ENCODE assay signal across 8 mouse cellular contexts in genomic region chr4:47122051-47122706, GRCm38 (mm10). TPM values are rescaled to one million over a fixed set of nuclear protein-coding genes. Genes with fewer than 3 reads are reported as not detected.
DNase-seq lines count a peak whose midpoint lies in the region; ATAC-seq and TF ChIP-seq lines count a peak whose summit lies in the region.

No protein-coding gene starts in this region.

- no peak for TF ChIP-seq EP300 in liver, postnatal 0 days (IDR thresholded peaks at IDR 0.05; ENCODE audit: low read depth)

- H3K4me3 ChIP-seq in thymus, adult 2 months (ENCODE audit: control insufficient read depth, insufficient read depth, low read length): no peak overlapping the region
- H3K4me3 ChIP-seq in intestine, embryonic 16.5 days (ENCODE audit: low read length): no peak overlapping the region
- H3K4me3 ChIP-seq in liver, postnatal 0 days (ENCODE audit: low read depth, low read length): no peak overlapping the region

- H3K4me2 ChIP-seq in intestine, embryonic 16.5 days (ENCODE audit: low read depth, low read length): no peak overlapping the region
- no peak overlapping the region for H3K4me2 ChIP-seq in liver, postnatal 0 days (ENCODE audit: low read depth, low read length)

- H3K9ac ChIP-seq in intestine, embryonic 16.5 days (ENCODE audit: low read depth, low read length): no peak overlapping the region
- no peak overlapping the region for H3K9ac ChIP-seq in liver, postnatal 0 days (replicated peaks)

- DNase-seq in adrenal gland, adult 18-20 months (ENCODE audit: low spot score in 2 of 2): peak; percentile 41 to 67
- DNase-seq in adrenal gland, adult 2 months: no peak
- DNase-seq in thymus, adult 2 months: peak; percentile 52
- no peak for DNase-seq in thymus, adult 18-20 months
- peak; percentile 49 for DNase-seq in embryo, embryonic 9.5 days (ENCODE audit: extremely low spot score)
- peak; percentile 57 for DNase-seq in liver, postnatal 0 days
- DNase-seq in right cerebral cortex, postnatal 25 days: peak; percentile 43

- no peaks in the 10 kb centered on the region for H3K4me1 ChIP-seq in thymus, adult 2 months (replicated peaks; ENCODE audit: control insufficient read depth, insufficient read depth, low read length)
- no peaks in the 10 kb centered on the region for H3K4me1 ChIP-seq in intestine, embryonic 16.5 days (ENCODE audit: control insufficient read depth, insufficient read depth, low read length)
- H3K4me1 ChIP-seq in liver, postnatal 0 days (ENCODE audit: insufficient read depth): no peaks in the 10 kb centered on the region

- H3K27ac ChIP-seq in thymus, adult 2 months (ENCODE audit: control insufficient read depth, insufficient read depth, low read length): no peak overlapping the region
- no peak overlapping the region for H3K27ac ChIP-seq in intestine, embryonic 16.5 days (ENCODE audit: low read length)
- no peak overlapping the region for H3K27ac ChIP-seq in liver, postnatal 0 days (ENCODE audit: low read depth)

- no peak for TF ChIP-seq POLR2A in thymus, adult 2 months (IDR thresholded peaks at IDR 0.05; ENCODE audit: control insufficient read depth, extremely low read depth, insufficient read depth, low read length, poor library complexity)

- ATAC-seq in intestine, embryonic 16.5 days: peak; percentile 58; the same call in 1 of the 2 replicates
- no peak for ATAC-seq in liver, postnatal 0 days

- 75% methylated on average over 13 of the region's 13 CpGs for WGBS in thymus, adult 2 months
- 64% methylated on average over 13 of the region's 13 CpGs for WGBS in intestine, embryonic 16.5 days
- 63% methylated on average over 13 of the region's 13 CpGs for WGBS in liver, postnatal 0 days (ENCODE audit: insufficient replicate concordance)

- H3K36me3 ChIP-seq in thymus, adult 2 months (ENCODE audit: control insufficient read depth, insufficient read depth, low read length): 0 out of 2 replicates have a peak, but pooled peaks cover 6% of the 10 kb centered on the region
- no peaks in the 10 kb centered on the region for H3K36me3 ChIP-seq in intestine, embryonic 16.5 days (ENCODE audit: control insufficient read depth, insufficient read depth, low read length)
- H3K36me3 ChIP-seq in liver, postnatal 0 days (replicated peaks; ENCODE audit: insufficient read depth, low read length): no peaks in the 10 kb centered on the region

- H3K9me3 ChIP-seq in intestine, embryonic 16.5 days (ENCODE audit: control insufficient read depth, low read length): peaks cover 4% of the 10 kb centered on the region; the same call in 1 of the 2 replicates
- no peaks in the 10 kb centered on the region for H3K9me3 ChIP-seq in liver, postnatal 0 days (ENCODE audit: low read length)

- H3K27me3 ChIP-seq in thymus, adult 2 months (ENCODE audit: control insufficient read depth, insufficient read depth, low read length): no peaks in the 10 kb centered on the region
- no peaks in the 10 kb centered on the region for H3K27me3 ChIP-seq in intestine, embryonic 16.5 days (replicated peaks; ENCODE audit: control insufficient read depth, insufficient read depth, low read length)
- no peaks in the 10 kb centered on the region for H3K27me3 ChIP-seq in liver, postnatal 0 days (ENCODE audit: insufficient read depth, low read length)

- peak; percentile 20; the same call in 1 of the 2 replicates for TF ChIP-seq CTCF in thymus, adult 2 months (IDR thresholded peaks at IDR 0.05; ENCODE audit: borderline replicate concordance, control insufficient read depth, extremely low read depth, insufficient read depth, low read length, poor library complexity)
- peak; percentile 79 for TF ChIP-seq CTCF in liver, postnatal 0 days (IDR thresholded peaks at IDR 0.05; ENCODE audit: low read depth)

RNA-seq across cellular contexts. Expression of gene Galnt12, which starts 30.5 kb away (rescaled TPM):
- total RNA-seq in adrenal gland, adult 18-20 months (2021): 1 to 10 TPM in 1 of 2 experiments, under 1 TPM in 1; 0.73 to 1.1 TPM
- total RNA-seq in adrenal gland, adult 2 months (2021): 1 to 10 TPM in 1 of 2 experiments, under 1 TPM in 1; 0.40 to 1.0 TPM
- polyA plus RNA-seq in adrenal gland, adult 2 months (2012; rRNA removed): 1.9 TPM in 2 replicates
- 34.9 and 39.6 TPM in 2 replicates for polyA plus RNA-seq in thymus, adult 2 months (2012; rRNA removed)
- polyA plus RNA-seq in intestine, embryonic 16.5 days (2015; fragmentation: Nextera tagmentation; extraction: Ambion mirVana): 21.0 and 21.4 TPM in 2 replicates
- polyA plus RNA-seq in liver, postnatal 0 days (2015; fragmentation: Nextera tagmentation; extraction: Ambion mirVana): 0.63 and 0.69 TPM in 2 replicates

Comparison
In these comparisons a context has a peak if more than half of its experiments do, and no peak if none do; other contexts are left out.
1. DNase-seq: peak in adrenal gland, adult 18-20 months (2 of 2), thymus, adult 2 months (single experiment), embryo, embryonic 9.5 days (single experiment), liver, postnatal 0 days (single experiment) and right cerebral cortex, postnatal 25 days (single experiment); none in adrenal gland, adult 2 months (single experiment) and thymus, adult 18-20 months (0 of 2).